Mouse (Mus musculus) brain, embryonic 18.5 days (tissue): Measurements from ENCODE around the gene Fstl3.

ENCODE experiments used
- DNase-seq: peaks from one replicate; pipeline ENCODE4 v3.0.0-alpha.2; 2012; ENCODE audit warnings: low read depth, low spot score

The Fstl3 gene

GRCm38 (mm10) chr10:79783920-79784800 is 7.1 kb downstream of the Fstl3 start:
- DNase-seq: no peak

DNA sequence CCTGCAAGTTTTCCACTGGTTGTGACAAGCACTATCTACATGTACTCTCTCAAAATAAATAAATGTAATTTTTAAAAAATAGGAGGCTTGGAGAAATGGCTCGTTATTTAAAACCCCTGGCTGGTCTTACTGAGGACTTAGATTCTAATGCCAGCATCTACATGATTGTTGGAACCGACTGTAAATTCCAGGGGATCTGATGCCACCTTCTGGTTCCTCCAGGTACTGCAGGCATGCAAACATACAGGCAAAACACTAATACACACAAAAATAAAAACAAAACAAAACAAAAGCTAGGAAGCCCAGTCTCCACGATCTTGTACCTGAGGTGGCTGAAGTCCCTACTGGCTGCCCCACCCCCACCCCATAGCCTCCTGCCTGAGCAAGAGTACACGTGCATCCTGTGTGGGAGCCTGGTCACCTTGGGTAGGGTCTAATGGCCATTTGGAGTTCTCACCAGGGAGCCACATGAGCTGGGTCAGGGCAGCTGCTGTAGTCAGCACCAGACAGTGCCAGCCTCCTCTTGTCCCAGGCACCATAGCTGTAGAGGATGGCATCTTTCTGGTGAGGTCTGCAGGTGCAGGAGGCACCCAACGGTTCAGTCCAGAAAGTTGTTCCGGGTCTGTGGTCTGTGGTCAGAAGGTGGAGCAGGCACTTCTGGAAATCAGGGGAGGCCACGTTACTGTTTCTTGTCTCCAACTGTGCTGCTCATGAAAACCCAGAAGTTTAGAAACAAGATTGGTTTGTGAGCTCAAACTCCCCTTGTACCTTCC is 11.5 kb downstream of the Fstl3 start:
- no peak for DNase-seq

- DNase-seq: no peak
Measured at GRCm38 (mm10) chr10:79789581-79789980, 12.5 kb downstream of the Fstl3 start.

DNA sequence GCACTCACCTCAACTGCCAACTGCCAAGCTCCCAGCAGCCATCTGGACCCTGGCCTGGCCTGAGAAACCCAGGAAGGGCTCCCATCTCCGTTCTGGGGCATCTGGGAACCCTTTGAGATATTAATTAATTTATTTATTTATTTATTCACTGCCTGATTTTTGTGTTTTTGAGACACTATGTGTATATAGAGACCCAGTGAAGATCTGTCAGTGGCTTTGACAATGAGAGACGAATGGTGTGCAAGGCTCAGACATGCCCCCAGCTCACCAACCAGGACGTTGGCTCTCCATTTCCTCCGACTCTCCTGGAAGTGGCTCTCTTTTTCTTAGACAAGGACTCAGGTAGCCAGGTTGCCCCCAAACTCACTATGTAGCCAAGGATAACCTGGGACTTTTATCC is 13.8 kb downstream of the Fstl3 start, which contains the start of gene Prss57:
Gene Prss57, minus strand, starts transcription at position 101 of the 400 bp plus-strand sequence.
- DNase-seq: no peak

DNA sequence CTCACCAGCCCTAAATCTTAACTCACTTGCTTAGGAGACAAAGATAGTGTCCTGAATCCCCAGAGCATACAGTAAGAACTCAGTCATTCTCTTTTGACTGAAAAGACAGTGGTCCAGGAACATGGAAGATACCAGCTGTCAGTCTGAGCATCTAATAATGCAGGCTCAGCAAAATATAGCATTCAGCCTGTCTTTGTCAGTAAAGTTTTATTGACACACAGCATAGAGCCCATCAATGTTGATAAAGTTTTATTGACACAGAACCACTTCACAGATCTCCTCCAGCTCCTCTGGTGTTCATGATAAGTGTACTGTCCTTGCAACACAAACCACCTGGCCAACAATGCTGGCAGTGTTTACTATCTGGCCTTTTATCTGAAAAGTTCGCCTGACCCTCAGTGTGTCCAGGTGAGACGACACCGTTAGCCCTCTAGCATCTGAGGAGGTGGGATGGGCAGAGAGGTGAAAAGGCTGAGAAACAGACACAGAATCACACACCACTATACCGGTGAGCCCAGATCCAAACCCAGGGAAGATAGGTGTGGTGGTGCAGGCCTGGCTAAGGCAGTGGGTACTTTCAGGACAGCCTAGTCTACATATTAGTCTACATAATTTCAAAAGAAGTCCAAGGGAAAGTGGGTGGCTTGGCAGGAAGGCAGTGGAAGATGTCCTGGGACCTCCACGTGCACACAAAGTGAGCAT is 15.4 kb downstream of the Fstl3 start:
- no peak for DNase-seq

- DNase-seq: no peak
Measured at GRCm38 (mm10) chr10:79793051-79793737, 16.1 kb downstream of the Fstl3 start, which contains the start of gene Palm. Palm (plus strand) TSS chr10:79793572.

DNA sequence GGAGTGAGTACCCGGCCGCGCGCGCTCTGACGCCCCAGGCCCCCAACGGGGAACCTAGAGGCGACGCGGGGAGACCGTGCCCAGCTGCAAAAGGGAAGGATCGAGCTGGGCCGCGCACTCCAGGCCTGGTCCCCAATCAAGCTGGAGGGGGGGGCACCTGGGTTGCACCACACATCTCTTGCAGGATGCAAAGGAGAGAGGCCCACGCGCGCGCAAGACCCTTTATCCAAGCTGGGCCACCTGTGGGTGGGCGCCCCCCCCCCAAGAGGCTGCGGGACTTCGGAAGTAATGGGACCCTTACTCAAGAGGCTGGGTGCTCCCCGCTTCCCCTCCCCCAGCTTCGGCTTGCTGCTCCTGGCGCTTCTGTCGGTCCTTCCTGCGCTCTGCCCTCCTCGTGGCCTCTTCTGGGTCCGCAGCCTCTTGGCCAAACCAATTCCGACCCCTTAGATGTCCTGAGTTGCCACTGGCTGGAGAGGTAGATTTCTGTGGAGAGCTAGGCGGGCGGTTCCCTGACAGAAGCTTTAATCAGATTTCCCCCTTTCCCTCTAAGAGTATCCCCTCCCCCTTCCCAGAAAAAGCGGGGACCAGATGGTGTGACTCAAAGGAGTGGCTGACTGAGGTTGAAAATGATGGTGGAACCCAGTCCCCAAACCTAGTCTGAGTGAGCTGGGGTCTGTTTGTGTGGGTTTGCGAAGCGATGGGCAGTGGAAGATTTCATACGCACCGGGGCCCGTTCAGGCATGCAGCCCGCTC is 16.8 kb downstream of the Fstl3 start:
- no peak for DNase-seq

DNA sequence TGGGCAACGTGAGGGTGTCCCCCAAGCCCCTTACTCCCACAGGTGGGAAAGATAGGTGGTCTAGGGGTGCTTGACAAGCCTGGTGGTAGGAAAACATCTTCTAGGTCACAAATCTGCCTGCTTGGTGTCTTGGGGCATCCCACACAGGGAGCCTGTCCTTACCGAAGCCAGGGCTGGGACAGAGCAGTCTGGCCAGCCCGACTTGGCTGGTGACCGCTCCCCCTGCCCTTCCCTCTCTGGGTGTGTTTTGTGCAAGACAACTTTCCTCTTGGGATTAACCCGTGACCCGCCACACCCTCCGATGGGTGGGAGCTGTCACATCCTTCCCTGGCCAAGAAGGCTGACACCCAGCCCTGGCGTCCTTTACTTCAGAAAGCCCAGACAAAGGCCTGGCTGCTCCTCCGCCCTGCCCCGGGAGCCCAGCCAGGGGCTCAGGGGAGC is 17.4 kb downstream of the Fstl3 start:
- no peak for DNase-seq

DNA sequence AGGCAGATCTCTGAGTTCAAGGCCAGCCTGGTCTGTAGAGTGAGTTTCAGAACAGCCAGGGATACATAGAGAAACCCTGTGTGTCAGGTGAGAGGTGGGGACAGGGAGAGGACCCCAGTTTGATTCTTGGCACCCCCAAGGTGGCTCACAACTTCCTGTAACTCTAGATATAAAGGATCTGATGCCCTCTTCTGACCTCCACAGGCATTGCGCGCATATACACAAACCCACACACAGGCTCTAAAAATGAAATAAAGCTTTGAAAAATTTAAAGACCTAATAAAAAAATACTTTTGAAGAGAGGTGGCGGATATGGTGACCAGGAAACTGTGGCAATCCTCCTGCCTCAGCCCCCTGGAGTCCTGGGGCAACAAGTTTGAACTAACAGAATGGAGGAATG is 18.8 kb downstream of the Fstl3 start:
- no peak for DNase-seq

GRCm38 (mm10) chr10:79797326-79797725 is 20.3 kb downstream of the Fstl3 start:
- no peak for DNase-seq

DNA sequence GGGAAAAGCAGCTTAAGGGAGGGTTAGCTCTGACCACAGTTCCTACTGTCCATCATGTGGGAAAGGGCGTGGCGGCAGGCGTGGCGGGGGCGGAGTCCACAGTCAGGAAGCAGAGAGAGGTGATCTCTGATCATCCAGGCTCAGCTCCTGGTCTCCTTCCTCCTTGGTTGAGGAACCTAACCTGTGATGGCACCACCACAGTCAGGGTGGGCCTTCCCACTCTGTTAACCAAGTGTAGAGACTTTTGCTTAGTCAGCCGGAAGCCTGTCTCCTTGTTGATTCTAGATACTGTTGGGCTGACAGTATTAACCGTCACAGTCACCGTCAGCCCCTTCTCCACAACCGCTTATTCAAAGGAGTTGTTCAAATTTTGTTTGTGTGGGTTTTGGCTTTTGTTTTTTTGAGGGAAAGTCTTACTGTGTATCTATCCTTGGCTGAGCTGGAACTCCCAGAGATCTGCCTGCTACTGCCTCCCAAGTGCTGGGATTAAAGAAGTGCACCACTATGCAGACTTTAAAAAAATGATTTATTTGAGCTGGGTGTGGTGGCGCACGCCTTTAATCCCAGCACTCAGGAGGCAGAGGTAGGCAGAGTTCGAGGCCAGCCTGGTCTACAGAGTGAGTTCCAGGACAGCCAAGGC is 21.3 kb downstream of the Fstl3 start:
- DNase-seq: no peak

DNA sequence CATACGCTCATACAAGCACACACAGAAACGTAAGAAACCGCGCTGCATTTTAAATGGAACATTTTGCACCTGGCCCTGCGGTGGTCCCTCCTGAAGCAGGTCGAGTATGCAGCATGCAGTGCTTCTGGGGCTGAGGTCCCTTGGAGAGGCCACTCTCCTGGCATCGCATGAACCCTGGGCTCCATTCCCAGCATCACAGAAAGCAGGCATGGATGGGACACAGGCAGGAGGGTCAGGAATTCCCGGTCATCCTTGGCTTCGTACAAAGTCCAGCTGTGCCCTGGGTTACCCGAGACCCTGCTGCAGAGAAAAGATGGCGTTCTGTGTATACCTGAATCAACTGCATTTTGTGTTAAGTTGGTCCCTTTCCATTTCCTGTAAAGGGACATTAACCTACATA is 23.4 kb downstream of the Fstl3 start:
- DNase-seq: no peak

GRCm38 (mm10) chr10:79801837-79802236 is 24.8 kb downstream of the Fstl3 start:
- DNase-seq: no peak

DNA sequence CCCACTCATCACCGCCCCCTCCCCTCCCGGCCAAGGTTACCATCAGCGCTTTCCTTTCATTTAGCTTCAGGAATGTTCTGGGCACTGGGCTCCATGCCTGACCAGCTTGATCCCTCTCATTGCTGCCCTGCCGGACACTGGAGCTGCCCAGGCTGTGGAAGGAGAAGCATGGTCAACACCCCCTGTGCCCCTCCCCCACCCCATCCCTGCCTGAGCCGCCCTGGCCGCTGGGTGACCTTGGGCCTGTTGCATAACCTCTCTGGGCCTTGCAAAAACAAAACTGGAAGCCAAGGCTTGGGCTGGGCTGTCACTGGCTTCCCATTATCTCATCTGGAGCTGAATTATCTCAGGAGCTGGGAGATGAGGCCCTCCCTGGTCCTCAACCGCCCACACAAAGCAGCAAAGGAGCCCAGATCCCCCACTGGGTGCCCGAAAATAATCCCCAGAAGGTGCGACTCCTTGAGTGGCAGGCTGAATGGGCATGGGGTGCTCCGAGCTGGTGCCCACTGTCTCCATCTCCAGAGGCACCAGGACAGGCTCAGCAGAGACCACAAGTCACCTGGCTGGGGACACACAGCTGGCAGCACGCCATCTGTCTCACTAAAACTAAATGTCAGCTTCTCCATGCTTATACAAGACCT is 25.4 kb downstream of the Fstl3 start:
- no peak for DNase-seq

DNA sequence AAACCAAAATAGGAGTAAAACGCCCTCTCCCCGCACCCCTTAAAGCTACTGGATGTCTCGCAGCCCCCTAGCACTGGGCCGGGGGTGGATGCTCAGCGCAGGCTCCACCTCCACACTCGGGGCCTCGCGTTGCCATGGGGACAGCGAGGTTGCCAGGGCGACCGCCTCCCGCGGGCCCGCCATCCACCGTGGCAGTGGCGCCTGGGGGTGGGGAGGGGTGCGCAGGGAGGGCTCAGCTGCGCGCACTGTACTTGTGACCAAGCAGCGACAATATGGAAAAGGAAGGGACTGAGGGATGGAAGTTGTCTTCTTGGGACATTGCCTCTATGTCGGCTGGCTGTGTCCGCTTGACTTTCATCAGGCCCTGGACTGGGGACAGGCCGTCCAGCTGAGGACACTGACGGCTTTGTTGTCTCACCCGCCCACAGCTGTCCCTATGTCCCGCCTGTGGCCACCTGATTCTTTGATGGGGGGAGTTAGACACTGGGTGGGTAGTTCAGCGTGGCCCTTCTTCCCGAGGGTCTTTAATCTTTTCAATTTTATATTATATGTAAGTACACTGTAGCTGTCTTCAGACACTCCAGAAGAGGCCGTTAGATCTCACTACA is 26.7 kb downstream of the Fstl3 start:
- peak; percentile 72 for DNase-seq

DNA sequence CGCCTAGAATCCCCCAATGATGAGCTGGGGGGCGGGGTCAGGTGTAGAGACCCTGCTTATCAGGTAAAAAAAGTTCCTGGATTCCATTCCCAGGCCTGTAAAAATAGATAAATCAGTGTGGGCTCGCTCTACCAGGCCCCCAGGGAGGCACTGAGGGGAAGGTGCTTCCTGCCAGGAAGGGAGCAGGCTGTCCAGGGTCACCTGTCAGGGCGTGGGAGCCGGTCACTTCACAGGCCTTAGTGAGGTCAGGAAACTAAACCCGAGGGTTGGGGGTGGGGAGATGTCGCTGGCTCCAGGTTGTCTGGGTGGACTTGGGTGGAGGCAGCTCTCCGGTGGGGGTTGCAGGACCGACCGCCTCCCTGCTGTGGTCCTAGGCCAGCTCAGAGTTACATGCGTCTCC is 28.6 kb downstream of the Fstl3 start:
- DNase-seq: no peak

GRCm38 (mm10) chr10:79806331-79806730 is 29.3 kb downstream of the Fstl3 start:
- DNase-seq: no peak

DNA sequence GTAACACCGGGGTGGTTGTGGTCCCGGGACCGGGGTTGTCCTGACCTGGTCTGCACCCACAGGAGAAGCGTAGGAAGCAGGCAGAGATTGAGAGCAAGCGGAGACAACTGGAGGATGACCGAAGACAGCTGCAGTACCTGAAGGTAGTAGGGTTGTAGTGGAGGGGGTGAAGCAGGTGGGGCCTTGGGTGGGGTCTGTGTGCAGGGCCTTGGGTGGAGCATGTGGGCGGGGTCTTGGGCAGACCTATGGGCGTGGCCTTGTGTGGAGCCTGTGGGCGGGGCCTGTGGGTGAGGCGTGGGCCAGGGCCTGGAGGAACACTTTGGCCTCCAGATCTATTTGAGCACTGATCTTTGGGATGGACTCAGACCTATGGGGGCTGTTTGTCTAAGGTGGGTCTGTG is 29.9 kb downstream of the Fstl3 start:
- no peak for DNase-seq

GRCm38 (mm10) chr10:79807826-79808225 is 30.8 kb downstream of the Fstl3 start:
- DNase-seq: no peak
